Mouse (Mus musculus): ENCODE measurements around the gene 1110032A03Rik.

DNA sequence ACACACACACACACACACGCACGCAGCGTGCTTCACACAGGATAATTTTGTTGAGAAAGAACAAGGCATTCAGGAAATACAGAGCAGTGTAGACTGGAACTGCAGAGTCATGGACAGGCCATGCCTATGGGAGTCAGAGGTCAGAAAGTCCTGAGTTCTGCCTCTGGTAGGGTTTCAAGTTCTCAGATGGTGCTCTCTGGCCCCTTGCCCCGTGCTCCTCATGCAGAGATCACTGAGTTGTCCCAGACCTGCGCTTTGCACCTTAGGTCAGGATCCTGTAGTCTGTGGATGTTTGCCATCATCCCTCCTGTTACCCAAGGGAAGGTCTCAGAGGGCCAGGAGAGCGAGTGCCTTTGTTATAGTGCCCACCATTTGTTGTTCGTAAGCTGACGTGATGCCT is 21.5 kb upstream of the 1110032A03Rik start:
- no peak for TF ChIP-seq MAX (IDR thresholded peaks at IDR 0.05)
- no peak for TF ChIP-seq CTCF (IDR thresholded peaks at IDR 0.05; ENCODE audit: control insufficient read depth, insufficient read depth, insufficient read length)
- no peak for TF ChIP-seq MYOD1 (IDR thresholded peaks at IDR 0.05; ENCODE audit: control insufficient read depth, insufficient read length, low read depth)
